Mouse (Mus musculus) thymus, postnatal 0 days (tissue): Measurements from ENCODE around the gene Ovol3. TPM values are rescaled to one million over a fixed set of nuclear protein-coding genes. Genes with fewer than 3 reads are reported as not detected.
A peak's percentile ranks its signal among the peaks of the same experiment; 100 is the strongest.
"Not testable (repeated sequence)": the region's sequence is repeated elsewhere in the genome, so short reads cannot be mapped to it uniquely, and the experiment has no call there.

Experiments used
- DNase-seq: peaks from one replicate; pipeline ENCODE4 v3.0.0-alpha.2; 2015; ENCODE audit warnings: low spot score
- polyA plus RNA-seq: library from polyadenylated mRNA; unstranded; fragments of >200 nt; fragmentation: Nextera tagmentation; extraction: Ambion mirVana; gene quantifications from 2 replicates; pipeline ENCODE4 v1.2.1, GENCODE M21; 2015

Gene Ovol3
- 0.26 and 0.78 TPM in 2 replicates for polyA plus RNA-seq

- DNase-seq, result no peak
Observed at GRCm38 (mm10) chr7:30235625-30236024, at the start of gene Ovol3. Ovol3 (minus strand) TSS chr7:30235725.

- DNase-seq, result no peak
Observed at GRCm38 (mm10) chr7:30282740-30283139, 47.2 kb upstream of the Ovol3 start.

- DNase-seq, result no peak
Observed at GRCm38 (mm10) chr7:30281522-30281921, 46.0 kb upstream of the Ovol3 start.

GRCm38 (mm10) chr7:30280670-30281138 is 45.2 kb upstream of the Ovol3 start:
- peak; percentile 82 for DNase-seq

GRCm38 (mm10) chr7:30279951-30280669 is 44.6 kb upstream of the Ovol3 start, which contains the start of the genes Thap8 and Wdr62:
Thap8 (plus strand) TSS chr7:30280094.
Wdr62 (minus strand) TSS chr7:30280419.
- peak; percentile 93 for DNase-seq

GRCm38 (mm10) chr7:30279536-30279935 is 44.0 kb upstream of the Ovol3 start:
- DNase-seq, result peak; percentile 3

GRCm38 (mm10) chr7:30278911-30279310 is 43.4 kb upstream of the Ovol3 start:
- no peak for DNase-seq

GRCm38 (mm10) chr7:30274383-30274782 is 38.9 kb upstream of the Ovol3 start:
- DNase-seq, result no peak

- DNase-seq, result no peak
Observed at GRCm38 (mm10) chr7:30269641-30270040, 34.1 kb upstream of the Ovol3 start.

GRCm38 (mm10) chr7:30266780-30267179 is 31.3 kb upstream of the Ovol3 start:
- DNase-seq, result no peak

- no peak for DNase-seq
Observed at GRCm38 (mm10) chr7:30265935-30266334, 30.4 kb upstream of the Ovol3 start.

GRCm38 (mm10) chr7:30265531-30265930 is 30.0 kb upstream of the Ovol3 start:
- DNase-seq, result no peak

- no peak for DNase-seq
Observed at GRCm38 (mm10) chr7:30265041-30265440, 29.5 kb upstream of the Ovol3 start.

GRCm38 (mm10) chr7:30251956-30252954 is 16.7 kb upstream of the Ovol3 start:
- no peak for DNase-seq

- DNase-seq, result not testable (repeated sequence)
Observed at GRCm38 (mm10) chr7:30237374-30237773, 1.8 kb upstream of the Ovol3 start.

- DNase-seq, result no peak
Observed at GRCm38 (mm10) chr7:30235091-30235490, 434 bp downstream of the Ovol3 start.

GRCm38 (mm10) chr7:30234276-30234858 is 1.2 kb downstream of the Ovol3 start:
- no peak for DNase-seq

- no peak for DNase-seq
Observed at GRCm38 (mm10) chr7:30233387-30233786, 2.1 kb downstream of the Ovol3 start.

GRCm38 (mm10) chr7:30232631-30233148 is 2.8 kb downstream of the Ovol3 start:
- DNase-seq, result peak; percentile 70

- DNase-seq, result peak; percentile 95
Observed at GRCm38 (mm10) chr7:30231669-30232454, 3.7 kb downstream of the Ovol3 start, which contains the start of the genes Polr2i and Tbcb. Polr2i (plus strand) TSS chr7:30231948. Tbcb (minus strand) TSS chr7:30232272.
